Mouse (Mus musculus) midbrain, embryonic 11.5 days (tissue): ENCODE measurements around the gene Gamt. TPM values are rescaled to one million over a fixed set of nuclear protein-coding genes. Genes with fewer than 3 reads are reported as not detected.
A peak's percentile ranks its signal among the peaks of the same experiment; 100 is the strongest.

Experiments used
- ATAC-seq: fragments of 200-750 bp; cut with Nextera tagmentation; 2 replicates; pipeline ENCODE4 v1.8.0; 2017; ENCODE audit warnings: moderate TSS enrichment, moderate library complexity; ENCODE audit not compliant: low FRiP score
- DNase-seq: peaks from one replicate; pipeline ENCODE4 v3.0.0; 2015; ENCODE audit warnings: low spot score; ENCODE audit errors: missing footprints
- H3K27ac ChIP-seq: fragments of 300-500 bp; sonication (generic); 2 replicates; pipeline ENCODE4 v1.5.1; 2014; ENCODE audit warnings: low read depth, low read length
- H3K27me3 ChIP-seq: fragments of 300-500 bp; sonication (generic); 2 replicates; pipeline ENCODE4 v1.6.1; 2014; ENCODE audit warnings: mild to moderate bottlenecking, low read length, moderate library complexity, mixed read lengths; ENCODE audit not compliant: control insufficient read depth, insufficient read depth
- H3K36me3 ChIP-seq: fragments of 300-500 bp; sonication (generic); 2 replicates; pipeline ENCODE4 v1.6.1; 2014; ENCODE audit warnings: mild to moderate bottlenecking, low read length, moderate library complexity, mixed read lengths; ENCODE audit not compliant: control insufficient read depth, insufficient read depth
- H3K4me1 ChIP-seq: fragments of 300-500 bp; sonication (generic); 2 replicates; pipeline ENCODE4 v1.6.1; 2014; ENCODE audit warnings: low read length; ENCODE audit not compliant: control insufficient read depth, insufficient read depth
- H3K4me2 ChIP-seq: fragments of 300-500 bp; sonication (generic); 2 replicates; pipeline ENCODE4 v1.6.1; 2014; ENCODE audit warnings: mild to moderate bottlenecking, moderate library complexity
- H3K4me3 ChIP-seq: fragments of 300-500 bp; sonication (generic); 2 replicates; pipeline ENCODE4 v1.5.1; 2014; ENCODE audit warnings: low read depth, low read length
- H3K9ac ChIP-seq: fragments of 300-500 bp; sonication (generic); 2 replicates; pipeline ENCODE4 v1.6.1; 2014; ENCODE audit warnings: low read length
- H3K9me3 ChIP-seq: fragments of 300-500 bp; sonication (generic); 2 replicates; pipeline ENCODE4 v1.6.1; 2016; ENCODE audit warnings: low read length; ENCODE audit not compliant: control insufficient read depth
- WGBS: fragments of 180-500 bp; shearing (Covaris S2); extraction: QIAGEN DNeasy Blood & Tissue Kit; methylation state at CpG from one replicate; pipeline ENCODE4 v1.1.7; 2014; 5-methylcytosine and 5-hydroxymethylcytosine counted together
- polyA plus RNA-seq: library from polyadenylated mRNA; unstranded; fragments of >200 nt; fragmentation: Nextera tagmentation; extraction: Ambion mirVana; gene quantifications from 2 replicates; pipeline ENCODE4 v1.2.1, GENCODE M21; 2014

The Gamt gene
- polyA plus RNA-seq, 1 experiment from 2014 or later = 28.9 TPM

GRCm38 (mm10) chr10:80292251-80293146, 31.7 kb upstream of the Gamt start, which contains the start of gene Rps15:
TSS of gene Rps15 (plus strand) at chr10:80292453.
- Histone ChIP-seq H3K36me3 (peaks cover 17% of the 10 kb centered on the region), H3K9ac (peak within 1 kb of the TSS; percentile 99), H3K4me1 (peaks cover 36% of the 10 kb centered on the region), H3K4me3 (peak within 1 kb of the TSS; percentile 91), H3K27me3 (no peaks in the 10 kb centered on the region), H3K4me2 (peak within 1 kb of the TSS; percentile 99), H3K27ac (peak within 1 kb of the TSS; percentile 88), H3K9me3 (no peaks in the 10 kb centered on the region)
- under 1% methylated on average over 71 of the region's 72 CpGs for WGBS
- ATAC-seq = peak; percentile 85
- DNase-seq = peak; percentile 99

GRCm38 (mm10) chr10:80288657-80289056, 27.8 kb upstream of the Gamt start:
- H3K4me2 ChIP-seq = no peak overlapping the region
- H3K9me3 ChIP-seq = no peaks in the 10 kb centered on the region
- ATAC-seq = no peak
- H3K36me3 ChIP-seq = peaks cover 26% of the 10 kb centered on the region
- H3K27ac ChIP-seq = no peak overlapping the region
- no peaks in the 10 kb centered on the region for H3K27me3 ChIP-seq
- H3K4me3 ChIP-seq = no peak overlapping the region
- H3K4me1 ChIP-seq = peaks cover 11% of the 10 kb centered on the region; the same call in 1 of the 2 replicates
- H3K9ac ChIP-seq = no peak overlapping the region
- no peak for DNase-seq
- WGBS = 74% methylated on average over 8 of the region's 8 CpGs

DNA sequence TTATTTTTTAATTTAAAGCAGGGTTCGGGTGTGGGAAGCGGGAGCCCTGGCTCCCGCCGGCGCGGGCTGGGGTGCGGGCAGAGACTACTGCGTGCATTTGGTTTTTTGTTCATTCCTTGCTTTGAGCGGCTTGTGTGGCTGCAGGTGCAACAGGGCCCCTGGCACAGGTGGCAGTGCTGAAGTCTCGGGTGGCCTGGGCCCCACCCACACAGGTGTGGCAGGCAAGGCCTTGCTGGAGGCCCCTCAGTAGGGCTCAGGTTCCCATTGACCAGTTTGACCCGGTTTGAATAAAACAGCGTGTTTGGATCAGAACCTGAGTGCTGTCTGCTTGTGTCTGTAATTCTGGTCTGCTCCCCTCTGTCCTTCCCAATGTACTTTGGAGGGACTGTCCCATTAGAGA, 27.3 kb upstream of the Gamt start:
- H3K27me3 ChIP-seq = no peaks in the 10 kb centered on the region
- no peak for DNase-seq
- H3K4me2 ChIP-seq = no peak overlapping the region
- ATAC-seq = no peak
- no peak overlapping the region for H3K9ac ChIP-seq
- H3K27ac ChIP-seq = no peak overlapping the region
- H3K9me3 ChIP-seq = no peaks in the 10 kb centered on the region
- H3K4me3 ChIP-seq = no peak overlapping the region
- peaks cover 31% of the 10 kb centered on the region for H3K36me3 ChIP-seq
- peaks cover 5% of the 10 kb centered on the region; the same call in 1 of the 2 replicates for H3K4me1 ChIP-seq
- 93% methylated on average over 12 of the region's 12 CpGs for WGBS

- Histone ChIP-seq H3K4me2 (no peak overlapping the region), H3K27me3 (no peaks in the 10 kb centered on the region), H3K9ac (no peak overlapping the region), H3K36me3 (peaks cover 33% of the 10 kb centered on the region), H3K27ac (no peak overlapping the region), H3K9me3 (no peaks in the 10 kb centered on the region), H3K4me1 (no peaks in the 10 kb centered on the region), H3K4me3 (no peak overlapping the region)
- no peak for DNase-seq
- WGBS = 79% methylated on average over 15 of the region's 15 CpGs
- no peak for ATAC-seq
These were observed 24.6 kb upstream of the Gamt start for GRCm38 (mm10) chr10:80285222-80286070.

GRCm38 (mm10) chr10:80282481-80283441, 21.9 kb upstream of the Gamt start:
- WGBS = 92% methylated on average over 20 of the region's 20 CpGs
- no peak for ATAC-seq
- H3K27me3 ChIP-seq = no peaks in the 10 kb centered on the region
- H3K4me3 ChIP-seq = no peak overlapping the region
- H3K9ac ChIP-seq = no peak overlapping the region
- no peak for DNase-seq
- no peak overlapping the region for H3K4me2 ChIP-seq
- H3K27ac ChIP-seq = no peak overlapping the region
- H3K9me3 ChIP-seq = no peaks in the 10 kb centered on the region
- H3K36me3 ChIP-seq = peaks cover 49% of the 10 kb centered on the region
- no peaks in the 10 kb centered on the region for H3K4me1 ChIP-seq

GRCm38 (mm10) chr10:80281921-80282371, 21.1 kb upstream of the Gamt start:
- Histone ChIP-seq H3K9ac (no peak overlapping the region), H3K9me3 (no peaks in the 10 kb centered on the region), H3K36me3 (peaks cover 54% of the 10 kb centered on the region), H3K4me1 (no peaks in the 10 kb centered on the region), H3K27me3 (no peaks in the 10 kb centered on the region), H3K27ac (no peak overlapping the region), H3K4me2 (no peak overlapping the region), H3K4me3 (no peak overlapping the region)
- no peak for ATAC-seq
- no peak for DNase-seq
- 92% methylated on average over 8 of the region's 8 CpGs for WGBS

DNA sequence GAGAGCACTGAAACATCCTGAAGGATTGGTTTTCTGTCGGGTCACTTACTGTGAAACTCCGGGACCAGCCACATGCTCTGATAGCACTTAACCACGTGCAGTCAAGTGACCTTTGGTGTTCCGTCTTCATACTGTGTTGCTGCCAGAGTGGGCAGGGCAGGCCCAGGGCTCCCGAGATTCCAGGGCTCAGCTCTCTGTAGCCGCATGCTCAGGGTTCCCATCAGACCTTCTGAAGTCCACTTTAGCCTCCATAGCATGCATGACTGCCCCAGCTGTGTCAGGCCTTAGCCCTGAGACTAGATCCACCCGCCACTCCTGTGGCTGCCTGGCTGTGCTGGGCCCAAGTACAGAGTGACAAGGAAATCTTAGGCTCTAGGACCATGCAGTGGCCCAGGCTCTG, 20.5 kb upstream of the Gamt start:
- Histone ChIP-seq H3K36me3 (peaks cover 57% of the 10 kb centered on the region), H3K4me3 (no peak overlapping the region), H3K27ac (no peak overlapping the region), H3K4me1 (no peaks in the 10 kb centered on the region), H3K27me3 (no peaks in the 10 kb centered on the region), H3K4me2 (no peak overlapping the region), H3K9ac (no peak overlapping the region), H3K9me3 (no peaks in the 10 kb centered on the region)
- DNase-seq = no peak
- WGBS = 82% methylated on average over 7 of the region's 7 CpGs
- no peak for ATAC-seq

GRCm38 (mm10) chr10:80279273-80279672, 18.5 kb upstream of the Gamt start:
- 92% methylated on average over 12 of the region's 12 CpGs for whole genome bisulfite sequencing
- Histone ChIP-seq H3K4me1 (no peaks in the 10 kb centered on the region), H3K4me2 (no peak overlapping the region), H3K27me3 (no peaks in the 10 kb centered on the region), H3K4me3 (no peak overlapping the region), H3K36me3 (peaks cover 48% of the 10 kb centered on the region), H3K27ac (no peak overlapping the region), H3K9ac (no peak overlapping the region), H3K9me3 (no peaks in the 10 kb centered on the region)
- ATAC-seq = no peak
- no peak for DNase-seq
